Mouse (Mus musculus): ENCODE data around the gene Sec13. TPM values are rescaled to one million over a fixed set of nuclear protein-coding genes. Genes with fewer than 3 reads are reported as not detected.

Sec13 gene
- total RNA-seq (2017) = 93.8 to 134 TPM (median 113 TPM) in 3 replicates

DNA sequence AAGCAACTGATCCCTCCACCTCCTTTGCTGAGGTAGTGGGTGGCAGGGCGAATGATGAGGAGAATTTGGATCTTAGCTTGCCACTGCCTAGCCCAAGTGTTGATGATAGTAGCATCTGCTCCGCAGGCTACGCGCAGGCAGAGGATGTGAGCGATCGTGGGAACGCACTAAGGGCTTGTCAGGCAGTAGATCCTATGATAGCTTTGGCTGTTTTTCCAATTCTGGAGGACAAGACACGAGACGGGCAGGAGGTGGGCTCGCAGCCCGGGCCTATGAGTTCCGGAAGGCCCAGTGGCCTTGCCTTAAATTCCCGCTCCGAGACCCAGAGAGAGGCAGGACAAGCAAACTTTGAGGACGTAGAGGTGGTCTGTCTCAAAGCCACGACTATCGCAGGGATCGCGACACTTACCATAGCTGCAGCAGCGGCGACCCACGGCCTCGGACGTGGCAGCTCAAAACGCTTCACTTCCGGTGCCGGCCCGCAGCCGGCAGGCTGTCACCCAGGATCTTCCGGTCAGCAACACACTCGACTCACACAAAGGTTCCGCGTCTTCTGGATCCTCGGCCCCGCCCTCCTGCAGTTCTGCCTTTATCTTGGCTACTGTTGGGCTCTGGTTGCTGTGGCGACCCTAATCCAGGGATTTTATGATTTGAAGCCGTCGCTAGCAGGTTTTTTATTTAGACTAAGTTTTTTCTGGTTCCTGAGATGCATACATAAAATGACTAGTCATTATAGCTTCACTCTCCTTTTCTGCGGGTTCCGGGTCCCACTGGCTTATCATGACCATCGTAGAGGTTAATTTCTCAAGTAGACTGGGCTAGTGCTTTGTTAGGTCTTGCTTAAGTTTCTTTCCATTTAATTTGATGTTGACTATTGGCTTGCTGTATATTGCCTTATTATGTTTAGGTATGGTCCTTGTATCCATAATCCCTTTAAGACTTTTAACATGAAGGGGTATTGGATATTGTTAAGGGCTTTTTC is at the start of gene Sec13:
Gene Sec13 (minus strand): TSS at position 508 of the 982 bp plus-strand sequence.
- ATAC-seq (replicated peaks; ENCODE audit: insufficient number of reproducible peaks, low FRiP score, low TSS enrichment, poor library complexity, severe bottlenecking) = peak; percentile 92

DNA sequence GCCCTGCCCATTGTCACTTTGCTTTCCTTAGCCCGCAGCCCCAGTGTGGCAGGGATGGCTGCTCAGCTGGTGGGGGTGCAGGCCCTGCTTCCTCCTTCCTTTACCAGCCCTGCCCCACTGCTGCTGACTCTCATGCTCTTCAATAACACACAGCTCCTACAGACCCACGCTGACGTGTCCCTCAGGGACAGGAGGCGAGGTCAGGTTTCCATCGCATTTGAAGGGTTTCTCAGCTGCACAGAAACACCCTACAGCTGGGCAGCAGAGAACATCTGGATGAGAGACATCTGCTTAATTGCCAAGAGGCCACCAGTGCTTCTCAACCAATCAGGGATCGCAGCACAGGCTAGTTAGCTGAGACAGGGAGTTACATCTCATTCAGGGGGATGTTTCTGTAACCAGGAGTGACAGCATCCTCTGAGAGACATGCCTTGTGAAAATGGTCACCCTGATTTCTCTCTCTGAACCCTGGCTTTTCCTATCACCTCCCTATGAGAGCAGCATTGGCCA is 47.0 kb upstream of the Sec13 start:
- no peak for ATAC-seq (replicated peaks; ENCODE audit: insufficient number of reproducible peaks, low FRiP score, low TSS enrichment, poor library complexity, severe bottlenecking)

DNA sequence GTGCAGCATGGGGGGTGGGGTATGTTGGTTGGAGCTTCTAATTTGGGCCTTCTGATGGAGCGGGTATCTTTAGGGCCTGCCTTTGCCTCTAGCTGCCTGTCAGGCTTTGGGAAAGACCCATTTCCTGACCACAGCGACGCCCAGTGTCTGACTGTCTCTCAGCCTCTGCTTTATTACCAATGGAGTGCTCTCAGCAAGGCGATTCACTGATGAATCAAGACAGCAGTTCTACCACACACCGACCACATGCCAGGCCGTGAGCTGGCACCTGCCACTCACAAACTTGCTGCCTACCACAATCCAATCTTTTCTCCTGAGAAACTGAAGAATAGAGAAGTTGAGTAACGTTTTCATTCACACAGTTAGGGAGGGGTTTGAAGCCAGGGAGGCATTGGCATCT is 45.1 kb upstream of the Sec13 start:
- ATAC-seq (replicated peaks; ENCODE audit: insufficient number of reproducible peaks, low FRiP score, low TSS enrichment, poor library complexity, severe bottlenecking) = no peak

DNA sequence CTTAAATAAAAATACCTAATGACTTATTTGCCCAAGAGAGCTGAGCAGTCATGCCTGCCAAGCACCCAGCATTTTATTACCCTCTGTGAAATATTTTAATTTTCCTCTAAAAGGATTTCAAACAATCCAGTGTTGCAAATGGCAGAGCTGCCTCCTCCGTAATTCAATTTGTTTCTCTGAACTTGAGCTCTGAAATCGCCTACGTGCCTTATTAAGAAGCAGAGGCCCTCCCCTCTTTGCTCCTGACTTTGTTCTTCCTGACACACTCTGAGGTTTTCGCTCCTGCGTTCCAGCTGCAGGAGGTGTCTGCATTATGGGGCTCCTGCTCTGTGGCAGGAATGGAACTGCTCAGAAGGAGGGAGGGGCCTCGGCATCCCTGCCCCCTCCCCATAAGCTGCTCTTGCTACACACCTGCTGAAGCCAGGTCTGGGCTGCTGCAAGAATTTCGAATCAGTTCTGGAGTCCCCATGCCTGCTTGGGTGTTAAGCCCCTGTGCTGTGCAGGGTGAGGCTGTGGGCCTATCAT is 37.7 kb upstream of the Sec13 start:
- no peak for ATAC-seq (replicated peaks; ENCODE audit: insufficient number of reproducible peaks, low FRiP score, low TSS enrichment, poor library complexity, severe bottlenecking)

DNA sequence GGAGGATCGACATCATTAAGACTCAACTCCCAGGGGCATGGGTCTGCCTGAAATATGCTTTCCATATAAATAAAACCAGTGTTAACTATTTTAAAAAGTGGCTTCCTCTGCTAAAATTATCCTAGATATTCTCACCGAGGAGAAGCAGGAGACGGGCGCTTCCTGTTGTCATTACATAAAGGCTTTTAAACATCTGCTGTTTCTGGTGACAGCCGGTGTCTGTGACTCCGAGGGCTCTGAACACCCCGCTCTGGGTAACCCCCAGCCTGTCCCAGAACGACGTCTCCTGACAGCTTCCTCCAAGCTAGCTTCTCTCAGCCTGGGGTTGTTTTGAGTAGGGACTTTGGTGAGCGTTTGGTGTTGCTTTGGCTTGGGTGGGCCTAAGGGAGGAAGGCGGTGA is 28.3 kb upstream of the Sec13 start:
- ATAC-seq (replicated peaks; ENCODE audit: insufficient number of reproducible peaks, low FRiP score, low TSS enrichment, poor library complexity, severe bottlenecking) = no peak

DNA sequence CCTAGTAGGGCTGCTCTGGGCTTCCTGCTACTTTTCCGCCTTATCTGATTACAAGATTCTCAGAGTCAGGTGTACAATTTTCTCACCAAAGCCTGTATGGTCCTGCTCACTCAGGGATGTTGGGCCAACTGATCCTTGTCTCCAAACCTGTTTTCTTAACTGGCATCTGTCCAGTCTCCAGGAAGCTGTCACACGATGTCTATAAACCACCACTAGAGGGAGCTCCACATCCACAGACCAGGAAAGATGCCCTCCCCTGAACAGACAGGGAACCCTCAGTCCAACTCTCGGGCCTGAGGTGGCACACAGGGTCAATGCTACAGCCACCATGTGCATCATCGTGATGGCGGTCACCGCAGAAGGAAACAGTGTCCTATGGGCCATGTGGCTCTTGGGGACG is 21.1 kb upstream of the Sec13 start:
- peak; percentile 58; the same call in 1 of the 2 replicates for ATAC-seq (replicated peaks; ENCODE audit: insufficient number of reproducible peaks, low FRiP score, low TSS enrichment, poor library complexity, severe bottlenecking)

DNA sequence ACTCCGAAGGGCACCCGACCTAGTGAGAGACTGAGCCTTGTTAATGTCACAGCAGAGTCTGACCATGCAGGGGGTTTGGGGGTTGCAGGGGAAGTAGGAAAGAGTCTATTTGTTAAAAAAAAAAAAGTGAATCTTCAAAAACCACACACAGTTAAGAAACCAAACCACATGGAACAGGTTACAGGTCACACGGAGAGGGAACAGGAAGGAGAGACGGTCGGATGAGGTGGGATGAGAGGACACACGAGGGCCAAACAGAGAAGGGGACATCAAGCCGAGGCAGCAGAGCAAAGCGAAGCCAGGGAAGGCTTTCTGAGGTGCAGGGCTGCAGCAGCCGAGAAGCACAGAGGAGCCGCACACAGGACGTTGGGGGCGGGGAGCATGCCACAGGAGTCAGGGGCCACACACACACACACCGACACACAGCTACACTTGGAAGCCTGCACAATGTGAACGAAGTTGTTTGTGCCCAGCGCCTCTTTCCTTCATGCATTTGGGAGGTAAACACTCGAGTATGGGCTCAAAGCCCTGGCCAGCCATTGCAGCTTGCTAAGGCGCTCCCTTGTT is 8.7 kb upstream of the Sec13 start:
- ATAC-seq (replicated peaks; ENCODE audit: insufficient number of reproducible peaks, low FRiP score, low TSS enrichment, poor library complexity, severe bottlenecking) = no peak

DNA sequence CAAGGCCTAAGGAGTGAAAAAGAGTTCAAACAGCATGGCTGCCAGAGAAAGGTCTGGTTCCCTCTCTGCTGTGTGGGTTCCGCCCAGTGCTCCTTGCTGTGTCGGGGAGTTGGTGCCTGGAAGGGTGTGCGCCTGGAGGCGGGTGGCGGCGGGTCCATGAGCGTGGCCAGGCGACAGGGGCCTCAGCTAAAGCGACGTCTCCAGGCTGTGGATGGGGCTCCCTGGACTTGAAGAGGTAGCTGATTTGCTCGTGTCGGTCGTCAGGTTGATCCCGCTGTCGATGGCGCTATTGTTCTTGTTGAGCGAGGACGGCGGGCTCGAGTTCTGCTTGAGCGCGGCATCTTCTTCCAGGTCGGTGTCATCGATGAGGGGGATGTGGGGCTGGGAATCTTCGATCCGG is 7.8 kb upstream of the Sec13 start:
- peak; percentile 34; the same call in 1 of the 2 replicates for ATAC-seq (replicated peaks; ENCODE audit: insufficient number of reproducible peaks, low FRiP score, low TSS enrichment, poor library complexity, severe bottlenecking)

DNA sequence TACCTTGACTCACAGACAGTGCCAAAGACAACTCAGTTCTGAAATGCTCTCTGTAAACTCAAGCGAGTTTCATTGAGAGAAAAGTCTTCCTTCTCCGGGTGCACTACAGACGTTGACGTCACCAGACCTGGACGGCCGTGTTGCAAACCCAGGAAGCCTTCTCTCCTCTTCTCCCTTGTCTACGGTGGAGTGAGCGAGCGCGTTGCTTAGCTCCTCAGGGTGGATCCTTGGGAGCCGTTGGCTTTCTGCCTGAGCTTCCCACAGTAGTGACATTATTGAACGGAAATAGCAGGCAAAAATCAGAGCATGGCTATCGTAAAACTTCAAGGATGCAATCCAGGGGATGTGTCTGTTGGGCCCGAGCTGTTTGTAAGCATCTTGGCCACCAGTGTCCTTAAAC is 6.7 kb upstream of the Sec13 start:
- ATAC-seq (replicated peaks; ENCODE audit: insufficient number of reproducible peaks, low FRiP score, low TSS enrichment, poor library complexity, severe bottlenecking) = no peak

DNA sequence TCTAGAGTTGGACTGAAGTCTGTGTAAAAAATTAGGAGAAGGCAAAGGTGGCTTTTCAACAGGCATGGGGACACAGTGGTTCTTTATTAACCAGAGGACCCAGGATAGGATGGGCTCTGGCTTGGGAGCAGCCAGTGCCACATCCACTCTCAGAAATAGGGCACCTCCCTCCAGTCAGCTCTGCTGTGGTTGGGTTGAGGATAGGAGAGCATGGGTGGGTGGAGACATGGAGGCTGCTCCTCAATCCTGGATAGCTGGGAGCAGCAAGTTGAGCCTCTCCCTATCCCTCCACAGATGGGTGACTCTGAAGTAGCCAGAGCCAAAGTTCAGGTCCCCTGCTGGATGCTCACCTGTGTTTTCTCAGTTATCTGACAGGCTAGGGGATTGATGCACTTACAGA is 4.6 kb upstream of the Sec13 start:
- no peak for ATAC-seq (replicated peaks; ENCODE audit: insufficient number of reproducible peaks, low FRiP score, low TSS enrichment, poor library complexity, severe bottlenecking)

DNA sequence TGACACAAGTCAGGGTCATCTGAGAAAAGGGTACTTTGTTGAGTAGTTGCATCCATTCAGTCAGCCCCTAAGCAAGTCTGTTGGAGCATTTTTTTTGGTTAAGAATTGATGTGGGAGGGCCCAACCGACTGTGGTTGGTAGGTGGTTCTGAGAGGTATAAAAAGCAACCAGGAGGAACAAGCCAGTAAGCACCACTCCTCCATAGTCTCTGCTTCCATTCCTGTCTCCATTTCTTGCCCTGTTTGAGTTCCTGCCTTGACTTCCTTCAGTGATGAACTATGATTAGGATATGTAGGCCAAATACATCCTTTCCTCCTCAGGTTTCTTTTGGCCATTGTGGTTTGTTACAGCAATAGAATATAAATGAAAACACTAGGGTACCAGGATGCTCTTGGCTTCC is 2.6 kb upstream of the Sec13 start:
- ATAC-seq (replicated peaks; ENCODE audit: insufficient number of reproducible peaks, low FRiP score, low TSS enrichment, poor library complexity, severe bottlenecking) = no peak

DNA sequence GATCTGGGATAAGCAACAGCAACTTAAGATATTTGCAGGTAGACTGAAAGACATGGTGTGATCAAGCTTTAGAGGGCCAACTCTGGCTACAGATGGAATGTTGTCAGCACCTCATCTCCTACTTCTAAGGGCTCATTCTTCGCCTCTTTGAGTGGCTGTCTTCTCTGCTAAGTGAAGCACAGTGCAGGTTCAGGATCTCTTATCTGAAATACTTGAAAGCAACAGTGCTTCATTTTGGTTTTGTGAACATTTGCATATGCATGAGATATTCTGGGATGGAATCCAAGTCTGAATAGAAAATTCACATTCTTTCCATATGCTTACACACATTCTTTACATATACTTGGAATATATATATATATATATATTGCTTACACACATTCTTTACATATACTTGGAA is 1.8 kb upstream of the Sec13 start:
- no peak for ATAC-seq (replicated peaks; ENCODE audit: insufficient number of reproducible peaks, low FRiP score, low TSS enrichment, poor library complexity, severe bottlenecking)

DNA sequence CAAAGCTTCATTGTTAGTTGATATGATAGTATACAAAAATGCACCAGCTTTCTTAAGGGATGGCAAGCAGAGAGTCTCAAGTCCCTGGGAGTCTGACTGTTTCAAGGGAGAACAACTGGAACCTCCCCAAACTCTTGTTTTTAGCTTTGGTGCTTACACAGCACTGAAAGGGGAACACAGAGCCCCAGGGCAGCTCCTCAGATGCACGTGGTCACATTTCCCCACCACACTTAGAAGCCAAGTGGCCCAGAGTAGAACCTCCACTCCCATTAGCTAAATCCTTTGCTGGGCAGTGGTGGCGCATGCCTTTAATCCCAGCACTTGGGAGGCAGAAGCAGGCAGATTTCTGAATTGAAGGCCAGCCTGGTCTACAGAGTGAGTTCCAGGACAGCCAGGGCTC is 882 bp upstream of the Sec13 start:
- ATAC-seq (replicated peaks; ENCODE audit: insufficient number of reproducible peaks, low FRiP score, low TSS enrichment, poor library complexity, severe bottlenecking) = no peak

DNA sequence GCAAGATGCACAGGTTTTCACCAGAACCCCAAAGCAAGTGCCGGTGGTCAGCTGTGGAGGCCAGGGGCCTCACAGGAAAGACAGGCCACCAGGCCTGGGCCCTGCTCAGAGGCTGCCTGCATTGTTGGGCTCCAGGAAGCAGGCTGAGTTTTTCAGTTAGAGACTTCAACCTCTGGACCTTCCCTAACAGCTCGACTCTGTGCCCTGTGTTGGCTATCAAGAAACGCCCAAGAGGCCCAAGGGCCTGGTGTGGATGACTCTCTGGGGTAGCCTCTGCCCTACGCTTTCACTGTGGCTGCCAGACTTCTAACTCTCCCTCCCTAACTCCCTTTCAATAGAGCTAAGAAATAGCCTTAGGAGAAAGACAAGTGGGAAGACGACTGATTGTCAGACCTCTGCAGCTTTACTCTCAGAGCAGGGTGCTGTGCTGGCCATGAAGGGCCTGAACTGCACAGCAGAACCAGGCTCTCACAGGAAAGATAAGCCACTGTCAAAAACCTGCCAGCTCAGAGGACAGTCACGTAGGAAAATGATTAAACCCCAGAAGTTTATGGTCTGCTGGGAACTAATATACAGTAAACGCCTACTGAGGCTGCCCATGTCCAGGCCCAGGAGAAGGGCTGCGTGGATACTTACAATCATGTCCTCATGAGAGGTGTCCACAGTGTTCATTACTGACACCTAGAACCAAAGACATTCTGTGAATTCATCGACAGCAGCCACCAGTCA is 3.1 kb downstream of the Sec13 start:
- ATAC-seq (replicated peaks; ENCODE audit: insufficient number of reproducible peaks, low FRiP score, low TSS enrichment, poor library complexity, severe bottlenecking) = no peak

DNA sequence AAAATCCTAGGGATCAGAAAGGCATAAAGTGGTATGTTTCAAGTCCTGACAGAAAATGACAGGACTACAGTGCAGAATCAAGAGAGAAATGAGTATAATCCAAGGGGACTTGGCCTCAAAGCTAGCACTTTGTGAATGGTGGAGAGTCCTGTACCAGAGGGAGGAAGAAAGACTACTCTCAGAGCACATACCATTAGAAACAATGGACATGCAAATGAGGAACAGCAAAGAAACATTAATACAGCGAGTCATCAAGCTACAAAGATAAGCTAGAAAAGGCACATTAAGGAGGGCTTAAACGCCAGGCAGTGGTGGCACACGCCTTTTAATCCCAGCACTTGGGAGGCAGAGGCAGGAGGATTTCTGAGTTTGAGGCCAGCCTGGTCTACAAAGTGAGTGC is 9.2 kb downstream of the Sec13 start:
- ATAC-seq (replicated peaks; ENCODE audit: insufficient number of reproducible peaks, low FRiP score, low TSS enrichment, poor library complexity, severe bottlenecking) = no peak

DNA sequence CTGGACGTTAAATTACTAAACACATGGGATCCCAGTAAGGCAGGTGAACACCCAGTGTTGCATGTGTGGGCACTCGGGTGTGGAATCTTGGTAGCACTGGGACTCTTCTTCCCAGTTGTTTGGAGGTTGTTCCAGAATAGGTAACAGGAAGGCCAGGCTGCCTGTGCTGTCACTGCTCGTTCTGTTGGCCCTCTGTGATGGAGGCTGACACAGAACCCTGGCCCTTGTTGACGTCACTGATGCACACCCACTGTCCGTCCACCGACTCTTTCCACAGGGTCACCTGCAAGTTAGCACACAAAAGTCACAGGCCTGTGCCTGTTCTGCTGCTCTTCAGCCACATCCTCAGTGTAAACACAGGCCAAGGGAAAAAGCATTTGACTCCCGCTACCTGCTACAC is 12.4 kb downstream of the Sec13 start:
- ATAC-seq (replicated peaks; ENCODE audit: insufficient number of reproducible peaks, low FRiP score, low TSS enrichment, poor library complexity, severe bottlenecking) = no peak

DNA sequence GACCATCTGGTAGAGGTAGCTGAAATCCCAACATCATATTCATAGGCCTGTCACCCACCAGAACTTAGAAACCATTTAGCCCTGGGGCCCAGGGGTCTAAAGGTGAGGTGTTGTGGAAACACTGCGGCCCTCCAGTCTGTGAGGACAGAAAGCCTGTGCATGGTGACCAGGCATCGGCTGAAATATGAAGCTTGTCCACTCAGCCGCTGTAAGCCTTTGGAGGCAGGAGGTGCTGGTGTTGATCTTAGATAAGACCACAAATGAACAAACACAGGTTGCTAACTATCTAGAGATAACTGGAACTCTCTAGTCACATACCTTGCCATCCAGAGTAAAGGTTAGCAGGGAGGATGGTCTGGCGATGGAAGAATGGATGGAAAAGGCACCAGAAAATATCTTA is 19.5 kb downstream of the Sec13 start:
- no peak for ATAC-seq (replicated peaks; ENCODE audit: insufficient number of reproducible peaks, low FRiP score, low TSS enrichment, poor library complexity, severe bottlenecking)

DNA sequence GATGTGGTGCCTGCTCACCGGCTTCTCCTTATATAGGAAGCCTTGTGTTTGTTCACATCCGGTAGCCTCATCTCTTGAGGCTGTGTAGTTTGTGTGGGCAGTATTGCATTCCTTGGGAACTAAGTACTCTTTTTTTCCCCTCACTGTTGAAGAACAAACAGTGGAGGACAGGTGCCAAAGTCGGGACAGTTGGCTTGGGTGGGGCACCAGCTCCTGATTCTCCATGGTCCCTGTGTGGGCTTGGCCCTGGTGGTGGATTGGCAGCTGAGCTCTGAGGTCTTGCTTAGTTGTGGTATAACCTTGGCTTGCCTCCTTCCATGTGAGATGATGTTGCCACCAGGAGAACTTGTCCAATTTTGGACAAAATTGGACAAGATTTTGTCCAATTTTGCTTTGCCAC is 20.7 kb downstream of the Sec13 start, which contains the start of gene Ghrl:
Gene Ghrl (minus strand): TSS at position 3 of the 400 bp plus-strand sequence.
- no peak for ATAC-seq (replicated peaks; ENCODE audit: insufficient number of reproducible peaks, low FRiP score, low TSS enrichment, poor library complexity, severe bottlenecking)

DNA sequence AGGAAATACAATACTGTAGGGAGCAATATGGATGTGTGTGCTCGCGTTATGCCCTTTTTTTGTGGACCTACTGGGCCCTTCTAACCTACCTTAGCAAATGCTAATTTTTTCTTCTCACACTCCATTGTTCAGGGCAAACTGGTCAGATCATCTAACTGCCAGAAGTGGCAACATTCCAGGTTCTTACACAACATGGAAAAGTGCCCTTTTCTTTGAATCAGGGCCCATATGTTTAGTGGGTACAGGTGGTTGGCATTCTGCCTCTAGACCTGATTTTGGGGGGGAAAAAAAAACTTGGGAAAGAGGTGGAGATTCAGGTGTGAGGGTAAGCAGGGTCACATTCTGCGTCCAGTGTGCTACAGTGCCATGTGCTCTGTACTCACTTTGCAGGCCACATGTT is 23.0 kb downstream of the Sec13 start:
- no peak for ATAC-seq (replicated peaks; ENCODE audit: insufficient number of reproducible peaks, low FRiP score, low TSS enrichment, poor library complexity, severe bottlenecking)

Measured in monocyte, adult 5-6 weeks (primary cell).